Mouse (Mus musculus): ENCODE measurements around the gene Trank1.

Gene Trank1

DNA sequence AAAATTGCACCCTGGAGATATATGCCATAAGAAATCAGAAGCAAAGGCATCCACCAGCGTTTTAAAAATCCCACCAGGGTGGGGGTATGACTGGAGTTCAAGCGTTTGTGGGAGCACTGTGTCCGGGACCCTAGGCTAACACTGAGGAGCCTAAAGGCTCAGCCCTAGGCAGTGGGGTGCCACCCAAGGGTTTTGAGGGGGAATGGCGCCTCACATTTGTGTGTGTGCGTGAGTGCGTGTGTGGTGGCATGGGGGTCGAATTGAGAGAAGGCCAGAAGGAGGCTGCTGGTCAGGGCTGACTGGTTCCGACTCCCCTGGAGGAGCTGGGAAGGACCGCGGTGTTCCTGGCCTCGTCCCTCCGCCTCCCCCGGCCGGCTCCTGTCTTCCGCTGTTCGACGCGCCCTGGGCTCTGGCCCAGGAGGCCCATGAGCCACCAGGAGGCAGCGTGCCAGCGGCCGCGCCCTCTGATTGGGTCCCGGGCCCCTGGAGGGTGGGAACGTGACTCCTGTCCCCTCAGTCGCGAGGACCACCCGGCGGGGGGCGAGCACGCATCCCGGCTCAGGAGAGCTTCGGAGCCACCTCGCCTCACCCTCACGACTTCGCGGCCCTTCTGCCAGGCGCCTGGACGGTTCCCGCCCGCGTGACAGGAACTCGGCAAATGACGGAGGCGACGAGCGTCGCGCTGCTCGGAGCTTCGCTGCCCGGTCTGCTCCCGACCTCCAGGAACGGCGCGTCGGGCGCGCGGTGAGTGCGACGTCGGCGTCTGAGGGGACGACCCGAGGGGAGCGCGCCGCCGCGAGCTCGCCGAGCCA is at the start of gene Trank1:
TSS of gene Trank1 (plus strand) at position 709 of the 812 bp plus-strand sequence.
- no peak for DNase-seq

DNA sequence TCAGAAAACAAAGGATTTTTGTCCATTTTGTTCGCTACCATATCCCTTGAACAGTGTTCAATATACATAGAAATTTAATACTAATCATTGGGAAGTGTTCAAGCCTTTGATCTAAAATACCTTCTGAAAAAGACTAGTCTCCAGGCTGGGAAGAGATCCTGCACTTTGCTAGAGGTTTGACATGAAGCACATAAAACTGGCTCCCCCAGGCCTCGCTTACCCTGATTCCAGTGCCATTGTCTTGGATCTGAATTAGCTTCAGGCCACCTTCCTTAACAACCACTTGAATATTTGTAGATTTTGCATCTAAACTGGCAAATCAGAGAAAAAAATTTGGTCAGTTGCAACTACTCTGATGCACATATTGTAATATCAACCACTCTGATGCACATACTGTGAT is 43.5 kb upstream of the Trank1 start:
- DNase-seq, result no peak

GRCm38 (mm10) chr9:111270606-111271005 is 40.9 kb upstream of the Trank1 start:
- no peak for DNase-seq

DNA sequence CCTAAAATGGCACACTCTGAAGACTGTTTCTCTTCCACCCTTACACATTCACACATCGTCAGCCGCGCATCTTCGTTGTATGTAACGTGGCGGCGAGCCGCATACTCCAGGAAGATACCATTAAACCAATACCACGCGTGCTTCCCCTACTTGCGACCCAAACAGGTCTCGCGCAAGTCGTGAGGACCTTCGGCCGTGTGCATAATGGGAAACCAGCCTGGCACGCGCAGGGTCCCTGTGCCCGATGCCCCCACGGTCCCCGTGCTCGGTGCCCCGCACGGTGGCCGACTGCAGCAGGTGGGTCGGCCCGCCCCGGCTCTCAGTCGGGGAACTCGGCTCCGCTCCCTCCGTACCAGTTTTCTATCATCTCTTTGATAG is 40.5 kb upstream of the Trank1 start:
- DNase-seq, result no peak

GRCm38 (mm10) chr9:111271434-111272160 is 39.9 kb upstream of the Trank1 start, which contains the start of the genes Mlh1 and Epm2aip1:
Gene Mlh1, minus strand, starts transcription at chr9:111271791.
Gene Epm2aip1, plus strand, starts transcription at chr9:111271929.
- DNase-seq, result peak; percentile 99

- DNase-seq, result no peak
Measured at GRCm38 (mm10) chr9:111272356-111272755, 39.2 kb upstream of the Trank1 start.

DNA sequence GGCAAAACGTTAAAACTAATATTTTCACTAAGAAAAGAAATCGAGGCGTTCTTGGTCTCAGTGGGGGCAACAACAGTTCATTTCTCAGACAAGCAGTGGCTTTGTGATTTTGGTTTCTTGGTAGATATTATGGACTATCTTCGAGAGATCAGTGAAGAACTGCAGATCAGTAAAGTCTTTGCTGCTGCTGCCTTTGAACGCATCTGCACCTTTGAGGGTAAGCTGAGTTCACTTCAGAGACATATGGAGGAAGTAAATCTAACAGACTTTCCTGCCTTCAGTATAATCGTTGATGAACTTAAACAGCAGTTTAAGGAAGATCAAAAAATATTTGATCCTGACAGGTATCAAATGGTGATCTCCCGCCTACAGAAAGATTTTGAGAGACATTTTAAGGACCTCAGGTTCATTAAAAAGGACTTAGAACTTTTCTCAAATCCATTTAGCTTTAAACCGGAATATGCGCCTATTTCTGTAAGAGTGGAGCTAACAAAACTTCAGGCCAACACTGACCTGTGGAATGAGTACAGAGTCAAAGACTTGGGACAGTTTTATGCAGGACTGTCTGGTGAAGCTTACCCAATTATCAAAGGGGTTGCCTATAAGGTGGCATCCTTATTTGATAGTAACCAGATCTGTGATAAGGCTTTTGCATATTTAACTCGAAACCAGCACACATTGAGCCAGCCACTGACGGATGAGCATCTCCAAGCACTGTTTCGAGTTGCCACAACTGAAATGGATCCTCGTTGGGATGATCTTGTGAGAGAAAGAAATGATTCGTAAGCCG is 38.3 kb upstream of the Trank1 start:
- no peak for DNase-seq

DNA sequence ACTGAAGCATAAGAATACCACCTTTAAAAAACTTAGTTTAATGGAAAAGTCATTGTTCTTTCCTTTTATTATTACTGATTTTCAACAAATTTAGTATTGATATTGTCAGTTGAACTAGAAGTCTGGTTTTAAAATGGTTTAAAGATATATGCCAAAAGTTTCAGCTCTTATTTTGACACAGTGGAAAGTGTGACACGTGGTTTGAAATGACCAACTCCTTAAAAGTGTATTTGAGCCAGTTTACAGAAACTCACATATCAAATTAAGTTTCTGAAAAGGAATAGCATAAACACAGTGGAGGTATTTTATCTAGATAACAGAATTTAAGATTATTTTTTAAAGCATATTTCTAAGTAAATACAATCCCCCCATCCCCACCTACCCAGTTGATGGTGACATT is 37.6 kb upstream of the Trank1 start:
- DNase-seq, result no peak

DNA sequence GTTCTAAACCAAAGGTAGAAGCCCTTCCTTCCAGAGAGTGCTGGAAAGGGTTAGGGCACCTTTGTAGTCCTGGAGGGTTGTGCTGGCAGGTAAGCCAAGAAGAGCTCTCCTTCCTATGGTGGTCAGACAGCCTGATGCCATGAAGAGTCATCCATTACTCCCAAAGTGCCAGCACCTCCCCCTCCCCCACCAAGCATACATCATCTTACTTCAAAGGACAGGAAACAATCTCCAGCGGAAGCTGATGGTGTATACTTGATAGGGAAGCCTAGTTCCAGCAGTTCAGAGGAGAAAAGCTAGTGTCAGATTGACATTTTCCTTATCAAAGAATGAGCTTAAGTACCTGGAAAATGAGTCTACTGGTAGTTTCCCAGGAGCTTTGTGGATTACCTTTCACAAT is 36.4 kb upstream of the Trank1 start:
- DNase-seq, result no peak

GRCm38 (mm10) chr9:111285061-111285460 is 26.5 kb upstream of the Trank1 start:
- no peak for DNase-seq

DNA sequence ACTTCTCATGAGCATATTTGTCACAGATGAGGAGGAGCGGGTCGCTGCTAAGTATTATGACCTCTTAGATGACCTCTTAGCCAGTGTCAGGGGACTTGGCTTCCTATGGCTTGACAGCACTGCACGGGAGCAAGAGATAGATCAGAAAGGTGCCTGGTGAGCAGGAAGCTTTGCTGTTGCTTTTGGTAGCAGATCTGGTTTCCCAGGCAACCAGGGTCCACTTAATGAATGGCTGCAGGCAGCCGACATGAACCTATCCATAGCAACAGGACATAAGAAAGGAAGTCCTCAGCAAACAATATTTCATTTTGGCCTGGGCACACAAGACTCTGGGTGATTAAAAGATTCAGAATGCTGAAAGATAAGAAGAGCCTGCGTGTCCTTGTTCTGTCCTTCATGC is 25.9 kb upstream of the Trank1 start:
- DNase-seq, result no peak

DNA sequence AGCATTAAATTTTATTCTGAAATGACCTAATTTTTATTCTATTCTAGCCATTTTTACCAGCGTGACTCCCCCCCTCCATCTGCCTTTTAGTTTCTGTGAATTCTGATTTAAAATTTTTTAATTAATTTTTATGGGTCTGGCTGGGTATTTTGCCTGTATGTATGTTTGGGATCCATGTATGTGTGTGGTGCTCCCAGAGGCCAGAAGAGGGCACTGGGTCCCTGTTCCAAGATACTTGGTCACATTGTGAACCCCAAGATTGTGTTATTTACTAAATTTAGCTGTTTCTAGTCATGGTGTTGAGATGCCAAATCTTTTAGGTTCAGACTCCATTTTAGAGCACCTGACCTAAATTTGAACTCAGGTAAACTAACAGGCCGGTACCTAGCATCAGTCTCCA is 25.1 kb upstream of the Trank1 start:
- no peak for DNase-seq

DNA sequence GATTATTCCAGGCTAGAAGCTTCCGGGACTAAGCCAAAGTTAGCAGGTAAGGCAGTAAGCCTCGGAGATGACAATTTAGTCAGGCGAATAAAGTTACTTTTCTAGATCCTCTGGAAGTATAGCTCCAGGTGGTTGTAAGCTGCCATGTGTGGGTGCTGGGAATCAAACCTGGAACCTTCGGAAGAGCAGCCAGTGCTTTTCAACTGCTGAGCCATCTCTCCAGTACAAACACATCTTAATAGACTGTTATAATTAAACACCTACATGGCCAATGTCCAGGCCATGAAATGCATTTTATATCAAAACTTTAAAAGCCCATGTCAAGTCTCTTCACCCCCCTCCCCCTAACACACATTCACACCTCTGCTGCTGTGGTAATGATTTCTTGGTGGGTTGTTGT is 23.6 kb upstream of the Trank1 start:
- no peak for DNase-seq

DNA sequence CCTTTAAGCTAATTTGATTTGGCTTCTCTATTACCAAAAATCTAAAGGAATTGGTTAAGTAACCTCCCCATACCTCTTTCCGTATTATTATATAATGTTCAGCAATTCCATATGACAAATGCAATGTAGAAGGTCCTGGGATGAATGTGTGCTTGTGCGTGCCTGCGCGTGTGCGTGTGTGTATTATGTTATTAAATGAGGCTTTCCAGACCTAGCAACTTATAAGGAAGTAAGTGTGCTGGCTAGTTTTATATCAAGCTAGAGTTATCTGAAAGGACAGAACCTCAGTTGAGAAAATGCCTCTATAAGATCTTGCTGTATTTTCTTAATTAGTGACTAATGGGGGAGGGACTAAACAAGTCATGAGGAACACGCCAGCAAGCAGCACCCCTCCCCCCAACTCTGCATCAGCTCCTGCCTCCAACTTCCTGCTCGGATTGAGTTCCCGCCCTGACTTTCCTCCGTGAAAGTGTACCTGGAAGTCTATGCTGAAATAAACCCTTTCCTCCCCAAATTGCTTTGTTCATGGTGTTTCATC is 22.2 kb upstream of the Trank1 start:
- no peak for DNase-seq

GRCm38 (mm10) chr9:111289832-111290339 is 21.7 kb upstream of the Trank1 start:
- peak; percentile 89 for DNase-seq

GRCm38 (mm10) chr9:111290539-111291100 is 20.9 kb upstream of the Trank1 start:
- no peak for DNase-seq

GRCm38 (mm10) chr9:111293234-111293633 is 18.3 kb upstream of the Trank1 start:
- no peak for DNase-seq

- no peak for DNase-seq
Measured at GRCm38 (mm10) chr9:111294911-111295310, 16.6 kb upstream of the Trank1 start.

GRCm38 (mm10) chr9:111295323-111295722 is 16.2 kb upstream of the Trank1 start:
- DNase-seq, result no peak

DNA sequence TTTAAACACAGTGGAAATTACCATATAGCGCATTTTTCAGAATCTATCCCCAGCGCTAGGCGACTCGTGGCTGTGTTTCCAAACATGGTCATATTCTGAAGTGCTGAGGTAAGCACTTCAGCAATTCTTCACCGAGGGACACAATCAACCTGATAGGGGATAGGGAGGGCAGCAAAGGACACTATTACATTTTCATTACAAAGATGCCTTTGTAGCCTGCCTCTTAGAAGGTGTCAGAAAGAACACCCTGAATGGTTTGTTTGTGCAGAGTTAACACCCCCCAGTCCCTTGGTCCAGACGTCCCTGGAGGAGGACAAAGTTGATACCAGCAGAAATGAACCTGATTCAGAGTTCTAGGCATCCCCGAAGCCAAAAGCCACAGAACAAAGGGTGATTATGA is 15.1 kb upstream of the Trank1 start:
- DNase-seq, result no peak

DNA sequence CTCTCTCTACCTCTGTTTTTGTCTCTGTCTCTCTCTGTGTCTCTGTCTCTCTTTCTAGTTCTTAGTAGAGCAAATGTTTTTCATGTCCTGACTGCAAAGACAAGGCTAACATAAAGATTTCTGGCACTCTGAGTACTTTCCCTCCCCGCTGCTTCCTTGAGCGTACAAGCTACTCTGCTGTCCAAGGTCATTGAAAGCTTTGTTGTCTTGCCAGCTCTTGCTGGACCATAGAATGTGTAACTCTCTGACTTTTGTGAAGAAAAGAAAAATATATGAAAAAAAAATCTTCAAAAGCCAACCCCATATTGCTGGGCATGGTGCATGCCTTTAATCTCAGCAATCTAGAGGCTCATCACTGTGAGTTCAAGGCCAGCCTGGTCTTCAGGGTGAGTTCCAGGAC is 12.9 kb upstream of the Trank1 start:
- DNase-seq, result no peak

GRCm38 (mm10) chr9:111302196-111302831 is 9.2 kb upstream of the Trank1 start:
- DNase-seq, result no peak

All from right cerebral cortex, postnatal 25 days (tissue).